Mouse (Mus musculus): ENCODE data around the gene Kif3a.

Kif3a gene

DNA sequence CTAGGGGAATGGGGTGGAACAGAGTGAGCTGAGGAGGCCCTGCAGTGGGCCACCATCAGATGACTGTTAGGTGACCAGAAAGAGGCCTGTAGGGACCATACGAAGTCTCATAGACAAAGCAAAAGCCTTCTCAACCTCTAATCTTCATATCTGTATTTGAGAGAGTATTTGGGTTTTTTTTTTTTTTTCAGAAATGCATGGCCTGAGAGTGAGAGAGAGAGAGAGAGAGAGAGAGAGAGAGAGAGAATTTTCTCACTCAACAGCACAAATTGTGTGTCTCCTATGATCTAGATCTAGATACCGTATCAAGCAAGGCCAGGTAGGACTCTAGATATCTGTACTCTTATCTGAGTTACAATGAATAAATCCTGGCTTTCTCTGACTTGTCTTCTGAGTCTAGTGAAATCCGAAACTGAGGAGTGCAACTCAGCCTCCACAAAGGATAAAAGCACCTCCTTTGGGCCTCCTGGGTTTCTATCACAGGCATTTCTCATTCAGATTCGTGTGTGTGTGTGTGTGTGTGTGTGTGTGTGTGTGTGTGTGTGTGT is 50.5 kb downstream of the Kif3a start:
- DNase-seq = no peak

- DNase-seq = no peak
Observed at GRCm38 (mm10) chr11:53618619-53619198, 51.5 kb downstream of the Kif3a start, which contains the start of gene Il4. TSS of gene Il4 (minus strand) at chr11:53618669.

- DNase-seq = no peak
Observed at GRCm38 (mm10) chr11:53619428-53619827, 52.2 kb downstream of the Kif3a start.

DNA sequence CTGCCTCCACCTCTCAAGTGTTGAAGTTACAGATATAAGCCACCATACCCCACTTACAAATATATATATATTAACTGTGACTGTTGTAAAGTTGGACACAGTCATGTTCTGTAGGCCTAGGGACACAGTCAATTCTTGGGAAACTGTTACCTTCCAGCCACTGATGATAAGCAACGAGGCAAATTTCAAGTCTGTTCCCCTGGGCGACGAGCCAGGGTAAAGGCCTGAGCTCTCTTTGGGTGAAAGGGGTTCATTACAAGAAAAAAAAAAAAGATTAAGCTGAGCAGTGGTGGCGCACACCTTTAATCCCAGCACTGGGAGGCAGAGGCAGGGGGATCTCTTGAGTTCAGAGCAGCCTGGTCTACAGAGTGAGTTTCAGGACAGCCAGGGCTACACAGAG is 52.9 kb downstream of the Kif3a start:
- no peak for DNase-seq

- DNase-seq = no peak
Observed at GRCm38 (mm10) chr11:53621582-53622439, 54.6 kb downstream of the Kif3a start.

DNA sequence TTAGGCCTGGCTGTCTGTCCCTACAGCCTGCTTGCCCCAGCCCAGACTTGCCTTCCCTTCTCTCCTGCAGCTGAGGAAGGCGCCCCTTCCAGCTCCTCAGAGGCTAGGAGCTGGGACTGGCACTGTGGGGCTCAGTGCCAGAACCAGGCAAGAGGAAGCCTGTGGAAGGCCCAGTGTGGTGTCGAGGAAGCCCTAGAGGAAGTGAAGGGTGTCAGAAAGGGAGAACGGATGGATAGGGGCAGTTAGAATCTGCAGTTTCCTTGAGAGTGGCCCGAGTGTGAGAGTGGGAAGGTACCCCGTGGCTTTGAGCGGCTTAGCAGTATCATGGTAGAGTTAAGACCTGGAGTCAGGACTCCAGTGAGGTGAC is 55.2 kb downstream of the Kif3a start:
- DNase-seq = no peak

DNA sequence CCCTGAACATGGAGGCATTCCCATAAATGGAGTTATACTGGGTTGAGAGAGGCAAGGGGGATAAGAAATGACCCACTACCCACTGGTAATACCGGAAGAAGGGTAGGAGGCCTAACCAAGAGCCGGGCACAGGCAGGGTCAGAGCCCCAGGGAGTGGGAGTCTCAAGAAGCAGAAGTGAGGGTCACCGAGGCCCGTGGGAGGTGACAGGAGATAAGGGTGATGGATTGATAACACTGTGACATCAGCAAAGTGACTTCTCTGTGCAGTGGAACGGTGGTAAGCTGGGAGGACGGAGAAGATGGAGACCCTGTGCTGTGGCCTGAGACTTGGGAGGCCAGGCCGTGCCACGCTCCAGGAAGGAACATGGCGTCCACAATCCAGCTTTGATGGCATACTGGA is 56.4 kb downstream of the Kif3a start:
- no peak for DNase-seq

DNA sequence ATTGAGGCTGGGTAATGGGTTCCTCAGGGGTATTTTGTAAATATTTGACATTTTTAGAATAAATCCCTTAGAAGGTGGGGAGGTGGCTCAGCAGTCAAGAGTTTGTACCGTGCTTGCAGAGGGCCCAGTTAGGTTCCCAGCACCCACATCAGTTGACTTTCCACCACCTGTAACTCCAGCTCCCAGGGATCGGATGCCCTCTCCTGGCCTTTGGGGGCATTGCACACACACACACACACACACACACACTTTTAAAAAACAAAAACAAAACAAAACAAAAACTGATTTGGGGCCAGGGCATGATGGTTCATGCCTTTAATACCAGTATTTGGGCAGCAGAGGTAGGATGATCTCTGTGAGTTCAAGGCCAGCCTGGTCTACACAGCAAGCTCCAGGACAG is 56.9 kb downstream of the Kif3a start:
- no peak for DNase-seq

GRCm38 (mm10) chr11:53626802-53627373 is 59.7 kb downstream of the Kif3a start:
- no peak for DNase-seq

DNA sequence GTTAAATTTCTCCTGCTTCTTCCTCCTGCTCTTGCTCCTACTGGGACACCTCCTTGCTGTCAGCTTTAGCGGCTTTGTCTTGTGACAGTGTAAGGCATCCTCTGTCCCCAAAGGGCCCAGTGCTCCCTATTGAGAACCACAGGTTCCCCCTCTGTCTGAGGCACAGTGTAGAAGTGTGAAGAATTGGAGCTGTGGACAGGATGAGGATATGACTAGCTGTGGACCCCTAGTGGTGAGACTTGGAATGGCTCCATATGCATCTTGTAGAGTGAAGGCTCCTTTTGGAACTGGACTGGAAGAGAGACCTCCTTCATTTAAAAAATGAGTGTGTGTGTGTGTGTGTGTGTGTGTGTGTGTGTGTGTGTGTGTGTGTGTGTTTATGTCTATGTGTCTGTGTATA is 60.7 kb downstream of the Kif3a start:
- DNase-seq = peak; percentile 91 to 95

DNA sequence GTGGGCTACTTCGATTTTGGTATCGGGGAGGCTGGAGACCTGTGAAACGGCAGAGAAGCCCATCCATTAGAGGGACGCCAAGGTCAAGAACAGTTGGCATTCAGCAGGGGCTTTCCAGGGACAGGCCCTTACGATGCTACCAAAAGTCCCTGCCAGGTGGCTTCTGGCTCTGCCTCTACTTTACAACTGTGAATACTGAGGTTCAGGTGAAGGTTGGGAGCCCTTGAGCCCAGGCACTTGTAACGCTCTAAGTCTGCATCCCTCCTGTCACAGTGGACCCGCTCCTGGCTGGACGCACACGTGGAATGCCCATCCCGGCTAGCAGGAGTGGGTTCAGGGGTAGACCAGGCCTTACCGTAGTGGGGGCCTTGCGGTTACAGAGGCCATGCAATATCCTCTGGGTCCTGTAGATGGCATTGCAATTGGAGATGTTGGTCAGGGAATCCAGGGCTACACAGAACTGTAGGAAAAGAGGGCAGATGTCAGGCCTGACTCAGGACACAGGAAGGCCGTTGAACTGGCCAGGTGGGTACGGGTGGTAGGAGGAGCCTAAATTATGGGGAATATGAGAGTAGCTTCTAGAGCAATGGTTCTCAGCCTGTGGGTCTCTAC is 65.0 kb downstream of the Kif3a start:
- peak; percentile 65 to 69 for DNase-seq

DNA sequence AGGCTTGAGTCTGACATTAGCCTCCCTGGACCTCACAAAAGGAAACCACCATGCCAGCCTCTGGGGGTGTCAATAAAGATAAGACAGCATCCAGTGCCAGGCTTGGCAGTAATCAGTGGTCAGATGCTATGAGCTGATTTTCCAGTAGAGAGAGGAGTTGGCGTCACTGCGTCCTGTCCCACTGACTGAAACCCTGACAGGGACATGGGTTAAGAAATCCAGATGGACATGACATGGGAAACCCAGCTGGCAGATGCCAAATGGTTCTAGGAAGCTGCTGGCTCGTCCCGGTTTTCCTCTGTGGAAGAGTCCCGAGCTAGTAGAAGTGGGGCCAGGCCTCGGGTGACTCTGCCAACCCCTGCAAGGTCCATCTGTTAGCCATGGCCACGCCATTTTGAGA is 66.5 kb downstream of the Kif3a start:
- DNase-seq = peak; percentile 81 to 85

GRCm38 (mm10) chr11:53634556-53634955 is 67.4 kb downstream of the Kif3a start, which contains the start of gene Il13:
TSS of gene Il13 (minus strand) at chr11:53634702.
- DNase-seq = no peak

DNA sequence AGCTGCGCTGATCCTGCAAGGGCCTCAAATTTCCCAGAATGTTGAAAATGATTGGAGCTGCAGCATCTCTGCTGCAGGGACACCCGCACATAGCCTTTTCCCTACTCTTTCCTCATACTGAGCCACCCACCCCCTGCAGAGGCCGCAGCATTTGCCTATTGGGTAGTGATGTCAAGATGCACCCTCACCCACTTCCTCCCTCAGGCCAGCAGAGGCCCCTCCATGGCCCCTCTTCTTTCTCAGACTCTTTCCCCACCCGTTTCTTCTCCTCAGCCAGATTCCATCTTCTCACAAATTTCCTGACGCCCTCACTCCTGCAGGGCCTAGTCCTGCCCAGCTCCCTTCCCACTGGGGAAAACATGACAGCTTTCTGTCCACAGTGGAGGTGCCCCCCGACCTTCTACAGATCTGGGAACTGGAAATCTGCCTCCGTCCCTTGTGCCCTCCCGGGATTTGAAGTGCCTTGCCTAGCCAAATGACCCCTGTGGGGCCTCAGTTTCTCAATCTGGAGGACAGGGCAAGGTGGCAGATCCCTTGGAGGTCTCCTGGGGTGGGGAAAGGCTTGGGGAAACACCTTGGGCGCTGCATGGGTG is 68.5 kb downstream of the Kif3a start:
- DNase-seq = peak in 1 of 2 experiments; percentile 29

- DNase-seq = peak in 1 of 2 experiments; percentile 53
Observed at GRCm38 (mm10) chr11:53636183-53636646, 69.0 kb downstream of the Kif3a start.

DNA sequence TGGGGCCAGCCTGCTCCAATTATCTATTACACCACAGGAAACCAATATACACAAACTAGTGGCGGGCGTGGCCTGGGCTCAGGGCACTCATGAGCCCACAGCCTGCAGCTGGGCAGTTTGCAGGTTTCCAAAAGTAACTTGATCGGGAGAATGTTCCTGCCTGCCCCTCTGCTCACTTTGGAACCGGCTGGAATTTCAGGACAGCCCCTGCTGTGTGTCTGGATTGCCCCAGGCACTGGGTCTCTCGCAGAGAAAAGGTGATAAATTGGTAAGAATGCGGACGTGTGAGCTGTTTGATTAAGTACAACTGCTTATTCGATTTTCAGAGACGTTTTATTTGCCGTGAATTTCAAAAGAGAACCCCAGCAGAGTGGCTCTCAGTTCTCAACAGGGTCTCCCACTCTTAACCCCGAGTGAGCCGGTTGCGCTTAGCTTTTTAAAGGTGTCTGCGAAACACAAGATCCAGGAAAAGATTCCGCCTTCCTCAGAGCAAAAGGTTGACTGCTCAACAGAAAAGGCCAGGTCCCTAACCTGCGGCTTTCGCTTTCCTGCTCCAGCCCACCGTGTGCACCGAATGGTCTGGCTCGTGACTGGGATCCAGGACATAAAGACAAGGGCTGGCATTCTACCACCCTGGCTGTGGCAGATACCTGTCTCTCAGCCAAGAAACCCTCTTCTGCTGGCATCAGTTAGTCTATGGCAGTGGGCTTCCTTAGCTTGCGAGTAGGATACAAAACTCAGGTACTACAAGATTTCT is 70.0 kb downstream of the Kif3a start:
- peak; percentile 62 to 72 for DNase-seq

DNA sequence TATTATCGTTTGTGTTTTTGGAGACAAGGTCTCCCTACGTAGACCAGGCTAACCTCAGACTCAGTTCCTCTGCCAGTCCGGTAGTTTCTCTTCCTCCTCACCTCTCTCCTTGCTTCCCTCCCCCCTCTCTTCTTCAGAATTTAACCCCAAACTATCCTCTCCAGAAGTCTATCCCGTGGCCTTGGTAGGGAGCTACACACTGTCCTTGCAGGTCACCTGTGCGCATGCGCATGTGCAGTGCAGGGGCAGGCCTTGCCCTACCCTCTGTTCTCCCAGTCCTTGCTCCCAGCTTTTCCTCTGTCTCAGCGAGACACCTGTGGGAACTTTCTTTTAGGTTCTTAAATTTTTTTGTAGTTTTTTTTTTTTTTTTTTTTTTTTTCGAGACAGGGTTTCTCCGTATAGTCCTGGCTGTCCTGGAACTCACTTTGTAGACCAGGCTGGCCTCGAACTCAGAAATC is 70.7 kb downstream of the Kif3a start:
- no peak for DNase-seq

- DNase-seq = no peak
Observed at GRCm38 (mm10) chr11:53642744-53643279, 75.6 kb downstream of the Kif3a start.

- no peak for DNase-seq
Observed at GRCm38 (mm10) chr11:53644017-53644416, 76.8 kb downstream of the Kif3a start.

DNA sequence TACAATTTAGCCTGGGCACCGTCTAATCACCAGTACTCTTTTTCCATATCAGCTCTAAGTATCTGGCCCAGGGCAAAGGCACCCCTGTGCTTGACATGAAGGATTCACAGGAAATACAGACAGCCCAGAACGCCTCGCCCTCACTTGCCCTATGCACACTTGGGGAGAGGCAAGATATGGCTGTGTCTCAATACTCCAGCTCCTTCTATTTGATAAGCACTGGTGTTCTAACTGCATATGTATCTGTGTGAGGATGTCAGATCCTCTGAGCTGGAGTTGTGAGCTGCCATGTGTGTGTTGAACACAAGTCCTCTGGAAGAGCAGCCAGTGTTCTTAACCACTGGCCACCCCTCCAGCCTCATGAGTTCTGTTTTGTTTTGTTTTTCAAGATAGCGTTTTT is 84.3 kb downstream of the Kif3a start:
- DNase-seq = no peak
